Mouse (Mus musculus): ENCODE results near the gene Olfr109. TPM values are rescaled to one million over a fixed set of nuclear protein-coding genes. Genes with fewer than 3 reads are reported as not detected.

Olfr109 gene
- polyA plus RNA-seq (2014; fragmentation: Illumina TruSeq; extraction: RNeasy Lipid Tissue Mini Kit (QIAGEN cat#74804)) = not detected

GRCm38 (mm10) chr17:37458616-37459015 lies at the start of gene Olfr109:
Olfr109 (plus strand) TSS chr17:37458916.

GRCm38 (mm10) chr17:37445180-37445579 lies 13.5 kb upstream of the Olfr109 start, which contains the start of gene Olfr108:
Olfr108 (plus strand) TSS chr17:37445480.

GRCm38 (mm10) chr17:37483452-37483851 lies 24.7 kb downstream of the Olfr109 start, which contains the start of gene H2-M2:
H2-M2 (minus strand) TSS chr17:37483552.

GRCm38 (mm10) chr17:37491930-37492518 lies 33.3 kb downstream of the Olfr109 start, which contains the start of gene Olfr110:
Olfr110 (plus strand) TSS chr17:37492468.

GRCm38 (mm10) chr17:37507730-37508129 lies 49.0 kb downstream of the Olfr109 start, which contains the start of gene Olfr111:
Olfr111 (plus strand) TSS chr17:37508030.

Other genes starting within 250 kb of the Olfr109 start
- not detected for gene Olfr95, start 245.8 kb upstream of the Olfr109 start, polyA plus RNA-seq (2014; fragmentation: Illumina TruSeq; extraction: RNeasy Lipid Tissue Mini Kit (QIAGEN cat#74804))
- not detected for gene Olfr96, start 238.8 kb upstream of the Olfr109 start, polyA plus RNA-seq (2014; fragmentation: Illumina TruSeq; extraction: RNeasy Lipid Tissue Mini Kit (QIAGEN cat#74804))
- gene Olfr97, start 221.6 kb upstream of the Olfr109 start, polyA plus RNA-seq (2014; fragmentation: Illumina TruSeq; extraction: RNeasy Lipid Tissue Mini Kit (QIAGEN cat#74804)) = not detected
- not detected for gene Olfr98, start 195.2 kb upstream of the Olfr109 start, polyA plus RNA-seq (2014; fragmentation: Illumina TruSeq; extraction: RNeasy Lipid Tissue Mini Kit (QIAGEN cat#74804))
- gene H2-M3, start 188.7 kb upstream of the Olfr109 start, polyA plus RNA-seq (2014; fragmentation: Illumina TruSeq; extraction: RNeasy Lipid Tissue Mini Kit (QIAGEN cat#74804)) = 3.9 TPM
- not detected for gene Olfr99, start 175.5 kb upstream of the Olfr109 start, polyA plus RNA-seq (2014; fragmentation: Illumina TruSeq; extraction: RNeasy Lipid Tissue Mini Kit (QIAGEN cat#74804))
- gene Olfr101, start 154.6 kb upstream of the Olfr109 start, polyA plus RNA-seq (2014; fragmentation: Illumina TruSeq; extraction: RNeasy Lipid Tissue Mini Kit (QIAGEN cat#74804)) = not detected
- gene Olfr102, start 141.9 kb upstream of the Olfr109 start, polyA plus RNA-seq (2014; fragmentation: Illumina TruSeq; extraction: RNeasy Lipid Tissue Mini Kit (QIAGEN cat#74804)) = not detected
- not detected for gene Olfr103, start 119.2 kb upstream of the Olfr109 start, polyA plus RNA-seq (2014; fragmentation: Illumina TruSeq; extraction: RNeasy Lipid Tissue Mini Kit (QIAGEN cat#74804))
- not detected for gene Olfr104-ps, start 99.3 kb upstream of the Olfr109 start, polyA plus RNA-seq (2014; fragmentation: Illumina TruSeq; extraction: RNeasy Lipid Tissue Mini Kit (QIAGEN cat#74804))
- not detected for gene Olfr105-ps, start 79.9 kb upstream of the Olfr109 start, polyA plus RNA-seq (2014; fragmentation: Illumina TruSeq; extraction: RNeasy Lipid Tissue Mini Kit (QIAGEN cat#74804))
- gene Olfr106-ps, start 68.5 kb upstream of the Olfr109 start, polyA plus RNA-seq (2014; fragmentation: Illumina TruSeq; extraction: RNeasy Lipid Tissue Mini Kit (QIAGEN cat#74804)) = not detected
- not detected for gene Olfr107, start 59.7 kb upstream of the Olfr109 start, polyA plus RNA-seq (2014; fragmentation: Illumina TruSeq; extraction: RNeasy Lipid Tissue Mini Kit (QIAGEN cat#74804))
- not detected for gene Olfr108, start 13.4 kb upstream of the Olfr109 start, polyA plus RNA-seq (2014; fragmentation: Illumina TruSeq; extraction: RNeasy Lipid Tissue Mini Kit (QIAGEN cat#74804))
- 1.7 TPM for gene H2-M2, start 24.6 kb downstream of the Olfr109 start, polyA plus RNA-seq (2014; fragmentation: Illumina TruSeq; extraction: RNeasy Lipid Tissue Mini Kit (QIAGEN cat#74804))
- not detected for gene Olfr110, start 33.6 kb downstream of the Olfr109 start, polyA plus RNA-seq (2014; fragmentation: Illumina TruSeq; extraction: RNeasy Lipid Tissue Mini Kit (QIAGEN cat#74804))
- gene Olfr111, start 49.1 kb downstream of the Olfr109 start, polyA plus RNA-seq (2014; fragmentation: Illumina TruSeq; extraction: RNeasy Lipid Tissue Mini Kit (QIAGEN cat#74804)) = 0.34 TPM
- gene Olfr112, start 110.5 kb downstream of the Olfr109 start, polyA plus RNA-seq (2014; fragmentation: Illumina TruSeq; extraction: RNeasy Lipid Tissue Mini Kit (QIAGEN cat#74804)) = not detected
- gene Olfr113, start 118.7 kb downstream of the Olfr109 start, polyA plus RNA-seq (2014; fragmentation: Illumina TruSeq; extraction: RNeasy Lipid Tissue Mini Kit (QIAGEN cat#74804)) = not detected
- gene Olfr114, start 133.8 kb downstream of the Olfr109 start, polyA plus RNA-seq (2014; fragmentation: Illumina TruSeq; extraction: RNeasy Lipid Tissue Mini Kit (QIAGEN cat#74804)) = not detected
- gene Olfr115, start 168.2 kb downstream of the Olfr109 start, polyA plus RNA-seq (2014; fragmentation: Illumina TruSeq; extraction: RNeasy Lipid Tissue Mini Kit (QIAGEN cat#74804)) = not detected
- gene Olfr116, start 168.3 kb downstream of the Olfr109 start, polyA plus RNA-seq (2014; fragmentation: Illumina TruSeq; extraction: RNeasy Lipid Tissue Mini Kit (QIAGEN cat#74804)) = not detected
- gene Olfr117, start 204.9 kb downstream of the Olfr109 start, polyA plus RNA-seq (2014; fragmentation: Illumina TruSeq; extraction: RNeasy Lipid Tissue Mini Kit (QIAGEN cat#74804)) = not detected
- gene Olfr118, start 208.1 kb downstream of the Olfr109 start, polyA plus RNA-seq (2014; fragmentation: Illumina TruSeq; extraction: RNeasy Lipid Tissue Mini Kit (QIAGEN cat#74804)) = not detected
- not detected for gene Olfr119, start 237.6 kb downstream of the Olfr109 start, polyA plus RNA-seq (2014; fragmentation: Illumina TruSeq; extraction: RNeasy Lipid Tissue Mini Kit (QIAGEN cat#74804))